Mouse (Mus musculus): ENCODE results near the gene Sox5. TPM values are rescaled to one million over a fixed set of nuclear protein-coding genes. Genes with fewer than 3 reads are reported as not detected.

The Sox5 gene
- polyA plus RNA-seq, 1 experiment from 2014 or later: 55.3 TPM

- H3K4me2 ChIP-seq (replicated peaks): no peak overlapping the region
- H3K27me3 ChIP-seq: no peaks in the 10 kb centered on the region
- H3K27ac ChIP-seq: no peak overlapping the region
- ATAC-seq (ENCODE audit: insufficient number of reproducible peaks, insufficient read depth, low FRiP score, low TSS enrichment): no peak
- H3K4me1 ChIP-seq: no peaks in the 10 kb centered on the region
- H3K9me3 ChIP-seq: no peaks in the 10 kb centered on the region
- no peak overlapping the region for H3K9ac ChIP-seq
- H3K4me3 ChIP-seq: no peak overlapping the region
- H3K36me3 ChIP-seq: no peaks in the 10 kb centered on the region
These were observed 764.8 kb downstream of the Sox5 start for GRCm38 (mm10) chr6:144016929-144017328.

- no peak for ATAC-seq (ENCODE audit: insufficient number of reproducible peaks, insufficient read depth, low FRiP score, low TSS enrichment)
These were observed 769.8 kb downstream of the Sox5 start for GRCm38 (mm10) chr6:144011880-144012524.

GRCm38 (mm10) chr6:144010995-144011394, 770.8 kb downstream of the Sox5 start:
- H3K4me2 ChIP-seq (replicated peaks): no peak overlapping the region
- 69% methylated on average over 3 of the region's 3 CpGs for WGBS
- H3K9ac ChIP-seq: no peak overlapping the region
- H3K36me3 ChIP-seq: no peaks in the 10 kb centered on the region
- H3K27ac ChIP-seq: no peak overlapping the region
- H3K4me3 ChIP-seq: no peak overlapping the region
- no peak for ATAC-seq (ENCODE audit: insufficient number of reproducible peaks, insufficient read depth, low FRiP score, low TSS enrichment)
- no peaks in the 10 kb centered on the region for H3K9me3 ChIP-seq
- no peaks in the 10 kb centered on the region for H3K4me1 ChIP-seq
- no peaks in the 10 kb centered on the region for H3K27me3 ChIP-seq

More at GRCm38 (mm10) chr6:144011880-144012524, 769.8 kb downstream of the Sox5 start:
- Histone ChIP-seq H3K4me3 (no peak overlapping the region), H3K4me1 (no peaks in the 10 kb centered on the region), H3K27ac (no peak overlapping the region), H3K27me3 (no peaks in the 10 kb centered on the region), H3K9ac (no peak overlapping the region), H3K36me3 (no peaks in the 10 kb centered on the region), H3K9me3 (no peaks in the 10 kb centered on the region), H3K4me2 (replicated peaks) (no peak overlapping the region)
- WGBS: 90% methylated on average over 14 of the region's 14 CpGs

- no peak overlapping the region for H3K4me2 ChIP-seq (replicated peaks)
- no peak overlapping the region for H3K27ac ChIP-seq
- no peaks in the 10 kb centered on the region for H3K4me1 ChIP-seq
- H3K4me3 ChIP-seq: no peak overlapping the region
- no peaks in the 10 kb centered on the region for H3K9me3 ChIP-seq
- no peaks in the 10 kb centered on the region for H3K27me3 ChIP-seq
- H3K36me3 ChIP-seq: no peaks in the 10 kb centered on the region
- H3K9ac ChIP-seq: no peak overlapping the region
- ATAC-seq (ENCODE audit: insufficient number of reproducible peaks, insufficient read depth, low FRiP score, low TSS enrichment): no peak
These were observed 771.5 kb downstream of the Sox5 start for GRCm38 (mm10) chr6:144010285-144010684.

- Histone ChIP-seq H3K4me3 (no peak overlapping the region), H3K4me1 (no peaks in the 10 kb centered on the region), H3K9me3 (no peaks in the 10 kb centered on the region), H3K27ac (no peak overlapping the region), H3K27me3 (no peaks in the 10 kb centered on the region), H3K9ac (no peak overlapping the region), H3K4me2 (replicated peaks) (no peak overlapping the region), H3K36me3 (no peaks in the 10 kb centered on the region)
- 85% methylated on average over 6 of the region's 6 CpGs for WGBS
- ATAC-seq (ENCODE audit: insufficient number of reproducible peaks, insufficient read depth, low FRiP score, low TSS enrichment): no peak
These were observed 776.6 kb downstream of the Sox5 start for GRCm38 (mm10) chr6:144005132-144005531.

GRCm38 (mm10) chr6:143998201-143998600, 783.6 kb downstream of the Sox5 start:
- Histone ChIP-seq H3K27ac (no peak overlapping the region), H3K4me1 (peaks cover 7% of the 10 kb centered on the region; the same call in 1 of the 2 replicates), H3K9me3 (no peaks in the 10 kb centered on the region), H3K4me2 (replicated peaks) (no peak overlapping the region), H3K4me3 (no peak overlapping the region), H3K9ac (no peak overlapping the region), H3K27me3 (no peaks in the 10 kb centered on the region; the same call in 1 of the 2 replicates), H3K36me3 (no peaks in the 10 kb centered on the region)
- ATAC-seq (ENCODE audit: insufficient number of reproducible peaks, insufficient read depth, low FRiP score, low TSS enrichment): no peak
- WGBS: 84% methylated on average over 13 of the region's 13 CpGs

- no peak overlapping the region for H3K9ac ChIP-seq
- no peaks in the 10 kb centered on the region; the same call in 1 of the 2 replicates for H3K27me3 ChIP-seq
- WGBS: 75% methylated on average over 11 of the region's 11 CpGs
- no peak overlapping the region for H3K27ac ChIP-seq
- peaks cover 7% of the 10 kb centered on the region; the same call in 1 of the 2 replicates for H3K4me1 ChIP-seq
- H3K4me3 ChIP-seq: no peak overlapping the region
- H3K4me2 ChIP-seq (replicated peaks): no peak overlapping the region
- no peaks in the 10 kb centered on the region for H3K9me3 ChIP-seq
- ATAC-seq (ENCODE audit: insufficient number of reproducible peaks, insufficient read depth, low FRiP score, low TSS enrichment): no peak
- H3K36me3 ChIP-seq: no peaks in the 10 kb centered on the region
These were observed 784.2 kb downstream of the Sox5 start for GRCm38 (mm10) chr6:143997616-143998015.

GRCm38 (mm10) chr6:143995046-143995445, 786.7 kb downstream of the Sox5 start:
- no peak overlapping the region for H3K27ac ChIP-seq
- H3K9ac ChIP-seq: no peak overlapping the region
- H3K4me2 ChIP-seq (replicated peaks): no peak overlapping the region
- H3K4me3 ChIP-seq: no peak overlapping the region
- ATAC-seq (ENCODE audit: insufficient number of reproducible peaks, insufficient read depth, low FRiP score, low TSS enrichment): no peak
- H3K36me3 ChIP-seq: no peaks in the 10 kb centered on the region
- 60% methylated on average over 4 of the region's 4 CpGs for WGBS
- H3K27me3 ChIP-seq: no peaks in the 10 kb centered on the region; the same call in 1 of the 2 replicates
- H3K9me3 ChIP-seq: no peaks in the 10 kb centered on the region
- H3K4me1 ChIP-seq: peaks cover 7% of the 10 kb centered on the region; the same call in 1 of the 2 replicates

GRCm38 (mm10) chr6:143987548-143987947, 794.2 kb downstream of the Sox5 start:
- no peak overlapping the region for H3K4me3 ChIP-seq
- H3K36me3 ChIP-seq: no peaks in the 10 kb centered on the region
- H3K9ac ChIP-seq: no peak overlapping the region
- no peak overlapping the region for H3K27ac ChIP-seq
- no peaks in the 10 kb centered on the region for H3K27me3 ChIP-seq
- ATAC-seq (ENCODE audit: insufficient number of reproducible peaks, insufficient read depth, low FRiP score, low TSS enrichment): no peak
- no peak overlapping the region for H3K4me2 ChIP-seq (replicated peaks)
- H3K4me1 ChIP-seq: no peaks in the 10 kb centered on the region
- no peaks in the 10 kb centered on the region for H3K9me3 ChIP-seq

GRCm38 (mm10) chr6:143980131-143980530, 801.6 kb downstream of the Sox5 start:
- no peak for ATAC-seq (ENCODE audit: insufficient number of reproducible peaks, insufficient read depth, low FRiP score, low TSS enrichment)
- Histone ChIP-seq H3K27me3 (no peaks in the 10 kb centered on the region), H3K4me3 (no peak overlapping the region), H3K9me3 (no peaks in the 10 kb centered on the region), H3K9ac (no peak overlapping the region), H3K36me3 (no peaks in the 10 kb centered on the region), H3K4me1 (no peaks in the 10 kb centered on the region), H3K27ac (no peak overlapping the region), H3K4me2 (replicated peaks) (no peak overlapping the region)
- WGBS: 90% methylated on average over 8 of the region's 8 CpGs

GRCm38 (mm10) chr6:143967724-143968400, 813.9 kb downstream of the Sox5 start:
- Histone ChIP-seq H3K4me1 (no peaks in the 10 kb centered on the region), H3K27me3 (no peaks in the 10 kb centered on the region), H3K27ac (no peak overlapping the region), H3K4me3 (no peak overlapping the region), H3K4me2 (replicated peaks) (no peak overlapping the region), H3K36me3 (no peaks in the 10 kb centered on the region), H3K9me3 (no peaks in the 10 kb centered on the region), H3K9ac (no peak overlapping the region)
- no peak for ATAC-seq (ENCODE audit: insufficient number of reproducible peaks, insufficient read depth, low FRiP score, low TSS enrichment)
- WGBS: 60% methylated on average over 9 of the region's 9 CpGs

GRCm38 (mm10) chr6:143960487-143960886, 821.3 kb downstream of the Sox5 start:
- WGBS: 92% methylated on average over 11 of the region's 11 CpGs
- no peak for ATAC-seq (ENCODE audit: insufficient number of reproducible peaks, insufficient read depth, low FRiP score, low TSS enrichment)

More at GRCm38 (mm10) chr6:143960487-143960886, 821.3 kb downstream of the Sox5 start:
- Histone ChIP-seq H3K27me3 (no peaks in the 10 kb centered on the region), H3K27ac (no peak overlapping the region), H3K9ac (no peak overlapping the region), H3K4me2 (replicated peaks) (no peak overlapping the region), H3K36me3 (0 out of 2 replicates have a peak, but pooled peaks cover 4% of the 10 kb centered on the region), H3K4me3 (no peak overlapping the region), H3K9me3 (no peaks in the 10 kb centered on the region), H3K4me1 (peaks cover 4% of the 10 kb centered on the region; the same call in 1 of the 2 replicates)

Measured in embryonic facial prominence, embryonic 12.5 days (tissue).